Mouse (Mus musculus) limb, embryonic 15.5 days (tissue): ENCODE data around the gene Sdc4. TPM values are rescaled to one million over a fixed set of nuclear protein-coding genes. Genes with fewer than 3 reads are reported as not detected.

Source experiments
- ATAC-seq: fragments of 200-750 bp; cut with Nextera tagmentation; 2 replicates; pipeline ENCODE4 v1.8.0; 2017; ENCODE audit warnings: low read depth, moderate TSS enrichment; ENCODE audit not compliant: insufficient number of reproducible peaks, low FRiP score, low TSS enrichment
- H3K27ac ChIP-seq: fragments of 300-500 bp; sonication (generic); 2 replicates; pipeline ENCODE4 v1.5.1; 2015; ENCODE audit warnings: moderate library complexity, mild to moderate bottlenecking, inconsistent platforms
- H3K27me3 ChIP-seq: fragments of 300-500 bp; sonication (generic); 2 replicates; pipeline ENCODE4 v1.6.1; 2015; ENCODE audit warnings: inconsistent platforms
- H3K36me3 ChIP-seq: fragments of 300-500 bp; sonication (generic); 2 replicates; pipeline ENCODE4 v1.6.1; 2015; ENCODE audit warnings: inconsistent platforms
- H3K4me1 ChIP-seq: fragments of 300-500 bp; sonication (generic); 2 replicates; pipeline ENCODE4 v1.6.1; 2015; ENCODE audit warnings: inconsistent platforms
- H3K4me2 ChIP-seq: fragments of 300-500 bp; sonication (generic); 2 replicates; pipeline ENCODE4 v1.6.1; 2015; ENCODE audit warnings: mild to moderate bottlenecking, inconsistent platforms
- H3K4me3 ChIP-seq: fragments of 300-500 bp; sonication (generic); 2 replicates; pipeline ENCODE4 v1.5.1; 2015; ENCODE audit warnings: mild to moderate bottlenecking, inconsistent platforms
- H3K9ac ChIP-seq: fragments of 300-500 bp; sonication (generic); 2 replicates; pipeline ENCODE4 v1.6.1; 2015; ENCODE audit warnings: inconsistent platforms
- H3K9me3 ChIP-seq: fragments of 300-500 bp; sonication (generic); 2 replicates; pipeline ENCODE4 v1.6.1; 2016; ENCODE audit warnings: inconsistent platforms
- WGBS: fragments of 180-500 bp; shearing (Covaris S2); methylation state at CpG from one replicate; pipeline ENCODE4 v1.1.7; 2015; 5-methylcytosine and 5-hydroxymethylcytosine counted together
- polyA plus RNA-seq: library from polyadenylated mRNA; unstranded; fragments of >200 nt; fragmentation: Nextera tagmentation; extraction: Ambion mirVana; gene quantifications from 2 replicates; pipeline ENCODE4 v1.2.1, GENCODE M21; 2015

The Sdc4 gene
- polyA plus RNA-seq, 1 experiment from 2014 or later = 110 TPM

- H3K36me3 ChIP-seq = no peaks in the 10 kb centered on the region
- peaks cover 85% of the 10 kb centered on the region for H3K27me3 ChIP-seq
- no peak overlapping the region for H3K4me2 ChIP-seq
- H3K9ac ChIP-seq = no peak overlapping the region
- H3K9me3 ChIP-seq = no peaks in the 10 kb centered on the region
- 1% methylated on average over 22 of the region's 22 CpGs for WGBS
- H3K4me3 ChIP-seq = no peak overlapping the region
- H3K27ac ChIP-seq = no peak overlapping the region
- H3K4me1 ChIP-seq = peaks cover 37% of the 10 kb centered on the region
- no peak for ATAC-seq
These were observed 36.0 kb downstream of the Sdc4 start for GRCm38 (mm10) chr2:164407708-164408107.

- H3K4me3 ChIP-seq = peak overlapping the region; percentile 44
- no peak for ATAC-seq
- WGBS = 36% methylated on average over 5 of the region's 5 CpGs
- H3K36me3 ChIP-seq = no peaks in the 10 kb centered on the region
- no peak overlapping the region for H3K9ac ChIP-seq
- H3K27ac ChIP-seq = peak overlapping the region; percentile 87; the same call in 1 of the 2 replicates
- H3K4me2 ChIP-seq = peak overlapping the region; percentile 77; the same call in 1 of the 2 replicates
- H3K4me1 ChIP-seq = peaks cover 52% of the 10 kb centered on the region
- H3K27me3 ChIP-seq = peaks cover 96% of the 10 kb centered on the region
- H3K9me3 ChIP-seq = no peaks in the 10 kb centered on the region
These were observed 38.2 kb downstream of the Sdc4 start for GRCm38 (mm10) chr2:164405519-164405918.

- peak within 1 kb of the TSS; percentile 87 for H3K27ac ChIP-seq
- 6% methylated on average over 9 of the region's 9 CpGs for WGBS
These were observed 38.6 kb downstream of the Sdc4 start, which contains the start of gene Matn4 for GRCm38 (mm10) chr2:164405060-164405459. TSS of gene Matn4 (minus strand) at chr2:164405160.

GRCm38 (mm10) chr2:164404082-164404990 is 39.4 kb downstream of the Sdc4 start:
- no peaks in the 10 kb centered on the region for H3K9me3 ChIP-seq
- H3K27ac ChIP-seq = peak overlapping the region; percentile 87
- H3K9ac ChIP-seq = peak overlapping the region; percentile 28
- H3K4me3 ChIP-seq = peak overlapping the region; percentile 44
- WGBS = 1% methylated on average over 49 of the region's 49 CpGs
- H3K4me1 ChIP-seq = peaks cover 55% of the 10 kb centered on the region
- H3K27me3 ChIP-seq = peaks cover 96% of the 10 kb centered on the region
- H3K36me3 ChIP-seq = peaks cover 5% of the 10 kb centered on the region; the same call in 1 of the 2 replicates
- ATAC-seq = peak; percentile 52; the same call in 1 of the 2 replicates
- H3K4me2 ChIP-seq = peak overlapping the region; percentile 77

More at GRCm38 (mm10) chr2:164405060-164405459, 38.6 kb downstream of the Sdc4 start, which contains the start of gene Matn4:
- H3K27me3 ChIP-seq = peaks cover 96% of the 10 kb centered on the region
- peaks cover 55% of the 10 kb centered on the region for H3K4me1 ChIP-seq
- H3K4me2 ChIP-seq = peak within 1 kb of the TSS; percentile 77
- H3K9ac ChIP-seq = peak within 1 kb of the TSS; percentile 28
- H3K4me3 ChIP-seq = peak within 1 kb of the TSS; percentile 44
- no peaks in the 10 kb centered on the region for H3K9me3 ChIP-seq
- H3K36me3 ChIP-seq = no peaks in the 10 kb centered on the region
- ATAC-seq = no peak

- Histone ChIP-seq H3K36me3 (peaks cover 8% of the 10 kb centered on the region; the same call in 1 of the 2 replicates), H3K9me3 (no peaks in the 10 kb centered on the region), H3K4me2 (peak overlapping the region; percentile 77), H3K4me3 (peak overlapping the region; percentile 44), H3K27ac (peak overlapping the region; percentile 87), H3K9ac (0 out of 2 replicates have a peak overlapping the region, but pooled peaks have one; percentile 14), H3K4me1 (peaks cover 55% of the 10 kb centered on the region), H3K27me3 (peaks cover 94% of the 10 kb centered on the region)
- 13% methylated on average over 14 of the region's 14 CpGs for WGBS
- ATAC-seq = peak; percentile 64
These were observed 40.1 kb downstream of the Sdc4 start for GRCm38 (mm10) chr2:164403396-164404081.

- 0 out of 2 replicates have a peak within 1 kb of the TSS, but pooled peaks have one; percentile 14 for H3K9ac ChIP-seq
- H3K36me3 ChIP-seq = peaks cover 8% of the 10 kb centered on the region; the same call in 1 of the 2 replicates
- peak within 1 kb of the TSS; percentile 44 for H3K4me3 ChIP-seq
- H3K4me1 ChIP-seq = peaks cover 54% of the 10 kb centered on the region
- H3K27me3 ChIP-seq = peaks cover 88% of the 10 kb centered on the region
- H3K9me3 ChIP-seq = no peaks in the 10 kb centered on the region
- peak within 1 kb of the TSS; percentile 87 for H3K27ac ChIP-seq
- peak within 1 kb of the TSS; percentile 77 for H3K4me2 ChIP-seq
- WGBS = 4% methylated on average over 17 of the region's 17 CpGs
- peak; percentile 31; the same call in 1 of the 2 replicates for ATAC-seq
These were observed 40.8 kb downstream of the Sdc4 start, which contains the start of gene Rbpjl for GRCm38 (mm10) chr2:164402906-164403305. TSS of gene Rbpjl (plus strand) at chr2:164403141.

GRCm38 (mm10) chr2:164396911-164397310 is 46.8 kb downstream of the Sdc4 start:
- no peak for ATAC-seq
- WGBS = 72% methylated on average over 12 of the region's 12 CpGs
- Histone ChIP-seq H3K27ac (no peak overlapping the region), H3K9me3 (no peaks in the 10 kb centered on the region), H3K4me1 (peaks cover 17% of the 10 kb centered on the region), H3K27me3 (peaks cover 38% of the 10 kb centered on the region), H3K4me2 (no peak overlapping the region), H3K36me3 (peaks cover 19% of the 10 kb centered on the region; the same call in 1 of the 2 replicates), H3K4me3 (no peak overlapping the region), H3K9ac (no peak overlapping the region)

GRCm38 (mm10) chr2:164396076-164396475 is 47.6 kb downstream of the Sdc4 start:
- no peak overlapping the region for H3K4me2 ChIP-seq
- no peak overlapping the region for H3K27ac ChIP-seq
- no peak for ATAC-seq
- peaks cover 9% of the 10 kb centered on the region for H3K4me1 ChIP-seq
- no peaks in the 10 kb centered on the region for H3K9me3 ChIP-seq
- H3K27me3 ChIP-seq = peaks cover 30% of the 10 kb centered on the region
- no peak overlapping the region for H3K9ac ChIP-seq
- no peak overlapping the region for H3K4me3 ChIP-seq
- WGBS = 87% methylated on average over 7 of the region's 7 CpGs
- peaks cover 19% of the 10 kb centered on the region; the same call in 1 of the 2 replicates for H3K36me3 ChIP-seq

GRCm38 (mm10) chr2:164393126-164393525 is 50.6 kb downstream of the Sdc4 start:
- Histone ChIP-seq H3K4me3 (no peak overlapping the region), H3K27ac (no peak overlapping the region), H3K4me2 (no peak overlapping the region), H3K4me1 (peaks cover 17% of the 10 kb centered on the region), H3K36me3 (peaks cover 11% of the 10 kb centered on the region; the same call in 1 of the 2 replicates), H3K9me3 (no peaks in the 10 kb centered on the region), H3K9ac (no peak overlapping the region), H3K27me3 (peaks cover 14% of the 10 kb centered on the region)
- ATAC-seq = no peak
- 79% methylated on average over 29 of the region's 29 CpGs for WGBS

- Histone ChIP-seq H3K36me3 (no peaks in the 10 kb centered on the region; the same call in 1 of the 2 replicates), H3K4me1 (peaks cover 33% of the 10 kb centered on the region), H3K27ac (peak overlapping the region; percentile 84), H3K4me3 (peak overlapping the region; percentile 49), H3K9me3 (no peaks in the 10 kb centered on the region), H3K9ac (0 out of 2 replicates have a peak overlapping the region, but pooled peaks have one; percentile 20), H3K27me3 (peaks cover 29% of the 10 kb centered on the region), H3K4me2 (peak overlapping the region; percentile 81)
- 2% methylated on average over 30 of the region's 30 CpGs for WGBS
- peak; percentile 50; the same call in 1 of the 2 replicates for ATAC-seq
These were observed 54.2 kb downstream of the Sdc4 start for GRCm38 (mm10) chr2:164389499-164389898.

- peaks cover 29% of the 10 kb centered on the region for H3K27me3 ChIP-seq
- WGBS = 2% methylated on average over 17 of the region's 17 CpGs
These were observed 54.7 kb downstream of the Sdc4 start, which contains the start of gene Slpi for GRCm38 (mm10) chr2:164389020-164389419. TSS of gene Slpi (minus strand) at chr2:164389095.

More at GRCm38 (mm10) chr2:164389020-164389419, 54.7 kb downstream of the Sdc4 start, which contains the start of gene Slpi:
- ATAC-seq = peak; percentile 70; the same call in 1 of the 2 replicates
- Histone ChIP-seq H3K4me1 (peaks cover 35% of the 10 kb centered on the region), H3K4me3 (peak within 1 kb of the TSS; percentile 49), H3K36me3 (no peaks in the 10 kb centered on the region; the same call in 1 of the 2 replicates), H3K27ac (peak within 1 kb of the TSS; percentile 84), H3K9ac (0 out of 2 replicates have a peak within 1 kb of the TSS, but pooled peaks have one; percentile 20), H3K4me2 (peak within 1 kb of the TSS; percentile 81), H3K9me3 (no peaks in the 10 kb centered on the region)
